Mouse (Mus musculus): ENCODE data around the gene Lrtm2. TPM values are rescaled to one million over a fixed set of nuclear protein-coding genes. Genes with fewer than 3 reads are reported as not detected.

Lrtm2 gene
- polyA plus RNA-seq, 1 experiment from 2014 or later: 0.16 TPM

- Histone ChIP-seq H3K9me3 (ENCODE audit: low read depth, low read length) (no peaks in the 10 kb centered on the region), H3K27me3 (ENCODE audit: insufficient read depth, low read length) (no peaks in the 10 kb centered on the region), H3K4me1 (ENCODE audit: insufficient read depth) (no peaks in the 10 kb centered on the region), H3K4me2 (no peak overlapping the region), H3K9ac (no peak overlapping the region), H3K4me3 (ENCODE audit: low read depth, low read length) (no peak overlapping the region), H3K36me3 (ENCODE audit: insufficient read depth) (no peaks in the 10 kb centered on the region), H3K27ac (ENCODE audit: low read depth) (no peak overlapping the region)
- ATAC-seq (ENCODE audit: insufficient read depth): no peak
- 78% methylated on average over 6 of the region's 6 CpGs for WGBS
- DNase-seq: no peak
- no peak for TF ChIP-seq CTCF (IDR thresholded peaks at IDR 0.05; ENCODE audit: low read depth)
Observed at GRCm38 (mm10) chr6:119303331-119303730, 27.2 kb downstream of the Lrtm2 start.

DNA sequence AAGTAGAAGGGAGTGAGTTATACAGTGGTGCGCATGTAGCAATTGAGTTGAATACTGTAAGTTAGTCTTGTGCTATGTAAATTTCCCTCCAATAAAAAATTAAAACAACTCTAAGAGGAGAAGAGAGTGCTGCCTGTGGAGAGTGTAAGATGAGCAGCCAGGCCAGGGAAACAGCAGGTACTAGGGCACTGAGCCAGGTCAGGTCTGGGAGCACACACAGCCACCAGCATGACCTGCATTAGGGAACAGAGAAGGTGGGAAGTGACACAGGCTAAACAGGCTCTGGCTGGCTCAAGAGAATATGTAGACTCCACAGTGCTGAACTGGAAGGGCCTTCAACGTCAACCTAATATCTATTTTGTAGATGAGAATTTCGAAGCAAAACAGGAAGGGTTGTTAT lies 29.3 kb downstream of the Lrtm2 start:
- Histone ChIP-seq H3K9me3 (ENCODE audit: low read depth, low read length) (no peaks in the 10 kb centered on the region), H3K27me3 (ENCODE audit: insufficient read depth, low read length) (no peaks in the 10 kb centered on the region), H3K36me3 (ENCODE audit: insufficient read depth) (no peaks in the 10 kb centered on the region), H3K27ac (ENCODE audit: low read depth) (no peak overlapping the region), H3K9ac (no peak overlapping the region), H3K4me3 (ENCODE audit: low read depth, low read length) (no peak overlapping the region), H3K4me2 (no peak overlapping the region), H3K4me1 (ENCODE audit: insufficient read depth) (no peaks in the 10 kb centered on the region)
- 83% methylated on average over 3 of the region's 3 CpGs for WGBS
- DNase-seq (no peak), ATAC-seq (ENCODE audit: insufficient read depth) (no peak)
- no peak for TF ChIP-seq CTCF (IDR thresholded peaks at IDR 0.05; ENCODE audit: low read depth)

- WGBS: 59% methylated on average over 9 of the region's 9 CpGs
Observed at GRCm38 (mm10) chr6:119280761-119281160, 49.8 kb downstream of the Lrtm2 start.

GRCm38 (mm10) chr6:119276713-119277112 lies 53.9 kb downstream of the Lrtm2 start:
- no peaks in the 10 kb centered on the region for H3K27me3 ChIP-seq (ENCODE audit: insufficient read depth, low read length)
- 75% methylated on average over 2 of the region's 2 CpGs for WGBS
- H3K4me3 ChIP-seq (ENCODE audit: low read depth, low read length): no peak overlapping the region
- no peak for TF ChIP-seq CTCF (IDR thresholded peaks at IDR 0.05; ENCODE audit: low read depth)
- H3K4me2 ChIP-seq: no peak overlapping the region
- no peak overlapping the region for H3K9ac ChIP-seq
- no peaks in the 10 kb centered on the region for H3K9me3 ChIP-seq (ENCODE audit: low read depth, low read length)
- H3K27ac ChIP-seq (ENCODE audit: low read depth): no peak overlapping the region
- no peaks in the 10 kb centered on the region for H3K4me1 ChIP-seq (ENCODE audit: insufficient read depth)
- no peaks in the 10 kb centered on the region for H3K36me3 ChIP-seq (ENCODE audit: insufficient read depth)
- no peak for DNase-seq
- no peak for ATAC-seq (ENCODE audit: insufficient read depth)

More at GRCm38 (mm10) chr6:119280761-119281160, 49.8 kb downstream of the Lrtm2 start:
- TF ChIP-seq CTCF (IDR thresholded peaks at IDR 0.05; ENCODE audit: low read depth): no peak
- Histone ChIP-seq H3K4me3 (ENCODE audit: low read depth, low read length) (no peak overlapping the region), H3K9me3 (ENCODE audit: low read depth, low read length) (no peaks in the 10 kb centered on the region), H3K4me2 (no peak overlapping the region), H3K27me3 (ENCODE audit: insufficient read depth, low read length) (no peaks in the 10 kb centered on the region), H3K9ac (no peak overlapping the region), H3K36me3 (ENCODE audit: insufficient read depth) (no peaks in the 10 kb centered on the region), H3K4me1 (ENCODE audit: insufficient read depth) (no peaks in the 10 kb centered on the region), H3K27ac (ENCODE audit: low read depth) (no peak overlapping the region)
- DNase-seq (no peak), ATAC-seq (ENCODE audit: insufficient read depth) (no peak)

Other genes with a start within 250 kb of the Lrtm2 start
- 7.3 TPM in 2 replicates for gene Dcp1b, start 155.5 kb downstream of the Lrtm2 start, polyA plus RNA-seq (2014; fragmentation: Nextera tagmentation; extraction: Ambion mirVana)
- 9.4 and 10.6 TPM in 2 replicates for gene Cacna1c, start 134.3 kb downstream of the Lrtm2 start, polyA plus RNA-seq (2014; fragmentation: Nextera tagmentation; extraction: Ambion mirVana)
- gene Cacna2d4, start 94.2 kb downstream of the Lrtm2 start, polyA plus RNA-seq (2014; fragmentation: Nextera tagmentation; extraction: Ambion mirVana): 0.03 TPM in 1 of 2 replicates, not detected in the other
- 28.1 and 29.0 TPM in 2 replicates for gene Adipor2, start 86.9 kb upstream of the Lrtm2 start, polyA plus RNA-seq (2014; fragmentation: Nextera tagmentation; extraction: Ambion mirVana)
- gene Fbxl14, start 148.9 kb upstream of the Lrtm2 start, polyA plus RNA-seq (2014; fragmentation: Nextera tagmentation; extraction: Ambion mirVana): 6.0 and 6.2 TPM in 2 replicates
- gene Wnt5b, start 213.6 kb upstream of the Lrtm2 start, polyA plus RNA-seq (2014; fragmentation: Nextera tagmentation; extraction: Ambion mirVana): 6.8 and 7.4 TPM in 2 replicates